Mouse (Mus musculus) gastrocnemius, adult 8-10 months (tissue): ENCODE measurements around the gene Crim1. TPM values are rescaled to one million over a fixed set of nuclear protein-coding genes. Genes with fewer than 3 reads are reported as not detected.

Experiments used
- DNase-seq, 2 experiments: peaks; one replicate each; pipeline ENCODE4 v3.0.0; 2022; ENCODE audit warnings: low spot score in 2 of 2
- total RNA-seq, 4 experiments: library from RNA; stranded (reverse); gene quantifications; 2 replicates each; pipeline ENCODE4 v1.2.4; 2022

The Crim1 gene
- total RNA-seq = 10 to 100 TPM; 57.1 to 90.0 (median 73.6) TPM

DNA sequence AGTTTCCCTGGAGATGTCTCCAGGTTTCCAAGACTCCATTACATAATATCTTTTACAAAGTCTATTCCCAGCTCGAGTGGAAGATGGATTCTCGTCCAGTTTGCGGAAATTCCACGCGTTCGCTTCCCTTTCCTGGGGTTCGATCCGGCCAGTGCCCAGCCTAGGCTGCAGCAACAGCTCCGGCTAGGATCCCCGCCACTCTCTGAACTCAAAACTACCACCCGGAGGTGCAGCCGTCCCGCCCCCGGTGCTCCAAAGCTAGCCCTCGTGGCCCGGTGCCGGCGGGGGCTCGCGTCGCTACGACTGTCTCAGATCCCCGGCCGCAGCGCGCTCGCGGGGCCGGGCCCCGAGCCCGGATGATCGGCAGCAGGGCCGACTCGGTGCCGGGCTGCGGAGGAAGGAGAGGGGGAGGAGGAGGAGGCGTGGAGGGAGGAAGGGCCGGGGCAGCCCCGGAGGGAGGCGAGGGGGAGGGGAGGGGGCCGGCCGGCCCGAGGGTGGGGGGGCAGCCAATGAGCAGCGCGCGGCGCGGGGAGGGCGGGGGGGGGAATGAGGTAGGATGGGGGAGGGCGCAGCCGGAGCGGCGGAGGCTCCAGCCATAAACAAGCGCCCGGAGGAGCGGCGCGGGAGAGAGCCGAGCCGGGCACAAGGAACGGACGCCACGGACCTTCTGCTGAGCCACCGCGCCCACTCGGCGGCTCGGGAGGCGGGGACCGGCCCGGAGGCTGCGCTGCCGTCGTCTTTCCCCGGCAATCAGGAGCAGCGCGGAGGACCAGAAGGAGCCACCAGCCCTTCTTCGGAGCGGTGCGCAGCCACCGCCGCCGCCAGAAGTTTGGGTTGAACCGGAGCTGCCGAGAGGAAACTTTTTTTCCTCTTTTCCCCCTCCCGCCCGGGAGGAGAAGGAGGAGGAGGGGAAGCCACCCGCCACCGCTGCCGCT lies at the start of gene Crim1:
Crim1 (plus strand) TSS at position 623 of the 935 bp plus-strand sequence.
- peak; percentile 64 to 76 for DNase-seq

GRCm38 (mm10) chr17:78151479-78152282 lies 48.4 kb upstream of the Crim1 start:
- DNase-seq = no peak

- no peak for DNase-seq
These were observed 36.8 kb upstream of the Crim1 start for GRCm38 (mm10) chr17:78163278-78163677.

GRCm38 (mm10) chr17:78163724-78164236 lies 36.3 kb upstream of the Crim1 start:
- DNase-seq = no peak

GRCm38 (mm10) chr17:78165855-78166254 lies 34.2 kb upstream of the Crim1 start:
- no peak for DNase-seq

DNA sequence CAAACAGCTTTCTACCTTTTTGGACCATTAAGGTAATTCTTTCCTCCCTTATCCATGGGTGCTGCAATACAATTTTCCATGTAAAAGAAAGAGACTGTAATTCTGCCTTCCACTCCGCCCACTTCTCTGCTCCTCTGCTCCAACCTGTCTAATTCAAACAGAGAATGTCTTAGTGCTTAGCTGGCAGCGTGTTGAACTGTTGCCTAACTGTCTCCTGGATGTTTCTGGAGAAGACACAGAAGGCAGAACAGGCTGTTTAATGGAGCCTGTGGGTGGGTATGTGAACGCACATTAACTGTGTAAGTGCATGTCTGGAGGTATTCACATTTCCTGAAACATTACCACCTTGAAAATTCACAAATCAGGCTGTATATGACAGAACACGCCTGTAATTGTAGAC lies 33.5 kb upstream of the Crim1 start:
- DNase-seq = no peak

DNA sequence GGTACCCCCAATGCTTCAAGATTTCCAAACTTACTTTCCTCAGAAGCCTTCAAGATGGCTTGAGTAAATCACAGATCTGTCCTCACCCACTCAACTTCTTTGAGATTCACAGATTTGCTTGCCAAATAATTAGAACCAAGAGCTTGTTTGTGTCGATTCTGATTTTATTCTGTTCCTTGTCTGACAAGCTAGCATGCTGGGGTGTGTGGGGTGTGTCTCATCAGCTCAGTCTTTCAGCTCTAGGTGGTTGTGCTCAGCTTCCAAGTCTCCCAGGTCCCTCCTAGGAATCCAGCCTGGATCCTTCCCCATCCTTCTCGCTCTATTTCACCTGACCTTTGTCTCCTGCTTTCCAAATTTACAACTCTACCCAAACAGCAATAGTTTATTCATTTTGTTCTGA lies 27.7 kb upstream of the Crim1 start:
- no peak for DNase-seq

DNA sequence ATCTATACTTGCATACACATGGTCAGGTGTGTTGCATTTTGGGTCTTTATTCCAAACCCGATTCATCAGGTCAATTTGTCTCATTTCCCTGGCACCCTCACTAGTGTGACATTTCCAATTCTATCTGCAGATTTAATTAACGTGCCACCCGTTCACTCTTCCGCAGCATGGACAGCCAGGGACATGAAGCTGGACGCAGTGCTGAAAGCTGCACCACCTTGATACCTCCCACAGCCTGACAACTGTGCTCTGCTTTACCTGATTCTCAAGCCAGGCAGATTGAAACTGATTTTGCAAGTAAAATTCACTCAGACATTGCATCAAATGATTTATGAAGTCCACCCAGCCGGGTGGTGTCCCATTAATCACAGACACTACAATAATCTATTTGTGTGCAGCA lies 19.3 kb upstream of the Crim1 start:
- DNase-seq = no peak

DNA sequence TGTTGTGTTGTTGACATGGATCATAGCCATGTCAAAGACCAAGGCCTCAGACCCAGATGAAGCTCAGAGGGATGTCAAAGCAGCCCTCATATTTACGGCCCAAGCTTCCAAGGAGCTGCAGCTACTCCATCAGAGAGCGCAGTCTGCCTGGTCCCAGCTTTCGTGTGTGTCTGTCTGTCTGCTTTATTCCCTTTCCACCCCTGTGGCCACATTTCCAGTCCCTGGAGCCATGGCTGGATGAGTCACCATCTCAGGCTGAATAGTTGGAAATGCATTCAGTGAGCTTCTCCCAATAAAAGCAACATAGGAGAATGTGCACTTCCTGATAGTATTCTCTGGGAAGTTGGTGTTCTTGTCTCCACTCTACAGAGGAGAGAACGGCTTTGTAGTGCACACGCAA lies 3.9 kb upstream of the Crim1 start:
- no peak for DNase-seq

GRCm38 (mm10) chr17:78197111-78197510 lies 2.9 kb upstream of the Crim1 start:
- DNase-seq = peak; percentile 45 to 53

DNA sequence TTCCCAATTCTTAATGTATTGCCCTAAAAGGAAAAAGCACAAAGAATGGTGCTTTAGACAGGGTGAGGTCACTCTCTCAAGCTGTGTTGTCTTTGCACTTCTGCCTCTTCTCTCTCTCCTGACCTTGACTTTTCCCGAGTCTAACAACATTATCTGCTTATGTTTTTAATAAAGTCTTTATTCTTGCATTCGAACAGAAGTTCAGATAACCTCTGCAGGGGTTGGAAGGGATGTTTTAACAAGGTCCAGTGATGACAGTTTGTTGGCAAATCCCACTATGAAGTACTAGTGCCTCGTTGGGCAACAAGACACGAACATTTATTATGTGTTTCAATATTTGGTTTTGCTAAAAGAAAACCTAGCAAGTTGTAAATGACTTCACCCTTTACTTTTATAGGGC lies 1.9 kb upstream of the Crim1 start:
- DNase-seq = no peak

GRCm38 (mm10) chr17:78198820-78199219 lies 1.2 kb upstream of the Crim1 start:
- no peak for DNase-seq

DNA sequence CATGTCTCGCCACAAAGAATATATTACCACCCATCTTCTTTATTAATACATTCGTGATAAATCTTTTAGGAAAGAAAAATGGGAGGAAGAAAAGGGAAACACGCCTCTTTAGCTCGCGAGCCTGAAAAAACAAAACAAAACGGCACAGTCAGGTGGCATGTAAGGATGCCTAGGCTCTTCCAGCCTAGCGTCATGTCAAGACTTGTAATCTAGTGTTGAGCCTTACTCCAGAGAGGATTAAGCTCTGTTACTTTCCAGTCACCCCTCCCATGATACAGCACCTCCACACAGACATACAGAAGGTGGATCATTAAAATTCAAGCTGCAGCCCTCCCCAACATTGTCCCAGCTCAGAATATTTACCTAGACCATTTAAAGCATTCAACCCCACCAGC lies 820 bp upstream of the Crim1 start:
- no peak for DNase-seq

DNA sequence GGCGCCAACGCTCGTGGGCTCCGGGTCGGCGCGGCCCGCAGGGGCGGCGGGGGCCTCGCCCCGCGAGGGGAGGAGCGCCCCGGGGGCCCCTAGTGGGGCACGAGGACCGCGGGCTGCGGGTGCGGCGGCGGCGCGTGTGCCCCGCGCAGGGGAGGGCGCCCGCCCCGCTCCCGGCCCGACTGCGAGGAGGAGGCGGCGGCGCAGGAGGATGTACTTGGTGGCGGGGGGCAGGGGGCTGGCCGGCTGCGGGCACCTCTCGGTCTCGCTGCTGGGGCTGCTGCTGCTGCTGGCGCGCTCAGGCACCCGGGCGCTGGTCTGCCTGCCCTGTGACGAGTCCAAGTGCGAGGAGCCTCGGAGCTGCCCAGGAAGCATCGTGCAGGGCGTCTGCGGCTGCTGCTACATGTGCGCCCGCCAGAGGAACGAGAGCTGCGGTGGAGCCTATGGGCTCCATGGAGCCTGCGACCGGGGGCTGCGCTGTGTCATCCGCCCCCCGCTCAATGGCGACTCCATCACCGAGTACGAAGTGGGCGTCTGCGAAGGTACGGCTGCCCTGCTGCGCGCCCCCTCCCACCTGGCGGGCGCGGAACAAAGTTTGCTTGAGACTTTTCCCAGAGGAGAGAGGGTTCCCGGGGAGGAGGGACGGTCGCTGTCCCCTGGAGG lies 643 bp downstream of the Crim1 start:
- peak in 1 of 2 experiments; percentile 43 for DNase-seq

- peak; percentile 41 to 42 for DNase-seq
These were observed 1.4 kb downstream of the Crim1 start for GRCm38 (mm10) chr17:78201221-78202058.

- no peak for DNase-seq
These were observed 2.2 kb downstream of the Crim1 start for GRCm38 (mm10) chr17:78202221-78202620.

- no peak for DNase-seq
These were observed 2.7 kb downstream of the Crim1 start for GRCm38 (mm10) chr17:78202756-78203155.

- no peak for DNase-seq
These were observed 3.4 kb downstream of the Crim1 start for GRCm38 (mm10) chr17:78203478-78203877.

- no peak for DNase-seq
These were observed 6.4 kb downstream of the Crim1 start for GRCm38 (mm10) chr17:78206421-78206820.

- no peak for DNase-seq
These were observed 7.2 kb downstream of the Crim1 start for GRCm38 (mm10) chr17:78207246-78207645.

DNA sequence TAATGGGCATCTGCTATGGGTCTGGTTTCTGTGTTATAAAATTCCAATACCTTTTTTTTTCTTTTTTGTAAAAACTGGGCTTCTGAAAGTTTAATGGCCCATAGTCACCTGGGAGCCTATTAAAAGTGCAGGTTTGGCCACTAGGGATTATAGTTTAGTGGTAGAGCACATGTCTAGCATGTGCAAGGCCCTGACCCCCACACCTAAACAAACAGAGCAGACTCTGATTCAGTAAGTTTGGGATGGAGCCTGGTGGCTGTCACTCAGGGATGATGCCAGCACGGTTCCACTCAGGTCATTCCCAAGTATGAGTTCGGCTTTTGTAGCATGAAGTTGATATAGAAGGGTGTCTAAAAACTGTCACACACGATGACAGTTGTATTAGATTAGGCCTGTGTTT lies 8.8 kb downstream of the Crim1 start:
- no peak for DNase-seq
